Mouse (Mus musculus) frontal cortex, postnatal 14 days (tissue): ENCODE results near the gene Zmym1.
"Not testable (repeated sequence)": the region's sequence is repeated elsewhere in the genome, so short reads cannot be mapped to it uniquely, and the experiment has no call there.

ENCODE experiments used
- DNase-seq, 2 experiments: peaks; one replicate each; pipeline ENCODE4 v3.0.0; 2022; ENCODE audit warnings: low spot score in 2 of 2

The Zmym1 gene

DNA sequence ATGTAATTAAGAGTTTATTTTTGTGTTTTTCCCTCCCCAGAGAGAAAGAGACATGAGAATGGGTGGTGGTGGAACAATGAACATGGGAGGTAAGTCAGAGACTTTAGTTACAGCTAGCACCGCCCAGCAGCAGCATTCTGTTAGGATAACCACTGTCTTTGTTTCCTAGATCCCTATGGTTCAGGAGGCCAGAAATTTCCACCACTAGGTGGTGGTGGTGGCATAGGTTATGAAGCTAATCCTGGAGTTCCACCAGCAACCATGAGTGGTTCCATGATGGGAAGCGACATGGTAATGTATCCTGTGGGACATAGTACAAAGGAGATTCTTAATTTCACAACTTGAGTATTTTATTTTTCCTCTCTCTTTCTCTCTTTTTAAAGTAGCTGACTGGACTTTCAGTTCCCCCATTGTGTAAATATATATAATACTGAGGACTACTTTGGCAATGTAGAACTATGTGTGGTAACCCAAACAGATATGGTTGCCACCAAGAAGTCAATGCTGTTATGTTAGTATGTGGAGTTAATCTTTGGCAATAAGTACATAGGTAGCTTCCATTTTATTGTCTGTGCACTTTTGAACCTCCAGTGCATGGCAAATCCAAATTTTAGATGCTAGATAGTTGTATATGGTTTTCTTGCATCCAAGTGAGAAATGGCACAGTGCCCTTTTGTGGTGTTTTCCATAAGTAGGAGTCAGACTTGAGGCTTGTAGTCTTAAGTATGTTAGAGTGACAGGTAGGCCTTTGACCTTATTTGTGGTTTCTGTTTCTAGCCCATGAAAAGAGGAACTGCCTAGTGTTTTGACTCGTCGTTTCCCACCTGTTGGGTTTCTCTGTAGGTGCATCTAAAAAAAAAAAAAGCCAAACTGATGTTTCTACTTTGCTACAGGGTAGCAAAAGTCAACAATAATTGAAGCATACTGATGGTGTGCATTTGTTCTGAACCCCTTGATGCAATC lies 33.4 kb downstream of the Zmym1 start:
- no peak for DNase-seq

DNA sequence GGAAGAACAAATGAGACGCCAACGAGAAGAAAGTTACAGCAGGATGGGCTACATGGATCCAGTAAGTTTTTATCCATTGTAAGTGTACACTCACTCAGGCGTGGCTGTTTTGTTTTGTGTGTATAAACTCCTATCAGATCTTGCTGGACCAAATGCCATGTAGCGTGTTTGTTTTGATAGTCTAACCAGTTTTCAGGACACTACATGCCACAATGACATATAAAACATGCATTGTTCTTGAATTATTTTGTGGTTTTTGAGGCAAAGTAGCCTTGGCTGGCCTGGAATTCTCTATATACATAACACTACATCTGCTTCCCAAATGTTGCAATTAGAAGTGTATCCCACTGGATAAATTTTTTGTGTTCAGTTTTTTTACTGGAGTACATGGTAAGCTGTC lies 34.1 kb downstream of the Zmym1 start:
- DNase-seq, result no peak

DNA sequence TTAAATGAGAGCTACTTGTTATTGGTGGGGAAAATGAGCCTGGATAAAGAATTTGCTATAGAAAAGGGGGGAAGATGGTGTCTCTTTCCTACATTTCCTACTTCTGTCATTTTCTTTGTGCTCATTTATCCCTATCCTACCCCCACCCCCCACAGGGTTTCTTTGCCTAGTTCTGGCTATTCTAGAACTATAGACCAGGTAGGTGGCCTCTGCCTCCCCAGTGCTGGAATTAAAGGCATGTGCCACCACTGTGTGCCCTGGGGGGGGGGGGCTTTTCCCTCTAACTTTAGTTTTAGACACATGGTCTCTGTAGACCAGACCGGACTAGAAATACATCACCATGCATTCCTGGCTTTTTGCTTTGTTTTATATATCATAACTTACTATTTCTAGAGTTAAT lies 36.7 kb downstream of the Zmym1 start:
- DNase-seq, result no peak

DNA sequence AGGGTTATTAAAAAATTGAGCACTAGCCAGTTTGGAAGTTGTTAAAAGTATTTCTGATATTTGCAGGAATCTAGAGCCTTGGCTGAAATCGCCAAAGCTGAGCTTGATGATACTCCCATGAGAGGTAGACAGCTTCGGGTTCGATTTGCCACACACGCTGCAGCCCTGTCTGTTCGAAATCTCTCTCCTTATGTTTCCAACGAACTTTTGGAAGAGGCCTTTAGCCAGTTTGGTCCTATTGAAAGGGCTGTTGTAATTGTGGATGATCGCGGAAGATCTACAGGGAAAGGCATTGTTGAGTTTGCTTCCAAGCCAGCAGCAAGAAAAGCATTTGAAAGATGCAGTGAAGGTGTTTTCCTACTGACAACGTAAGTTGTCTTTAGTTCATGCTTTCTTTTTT lies 37.8 kb downstream of the Zmym1 start:
- no peak for DNase-seq

DNA sequence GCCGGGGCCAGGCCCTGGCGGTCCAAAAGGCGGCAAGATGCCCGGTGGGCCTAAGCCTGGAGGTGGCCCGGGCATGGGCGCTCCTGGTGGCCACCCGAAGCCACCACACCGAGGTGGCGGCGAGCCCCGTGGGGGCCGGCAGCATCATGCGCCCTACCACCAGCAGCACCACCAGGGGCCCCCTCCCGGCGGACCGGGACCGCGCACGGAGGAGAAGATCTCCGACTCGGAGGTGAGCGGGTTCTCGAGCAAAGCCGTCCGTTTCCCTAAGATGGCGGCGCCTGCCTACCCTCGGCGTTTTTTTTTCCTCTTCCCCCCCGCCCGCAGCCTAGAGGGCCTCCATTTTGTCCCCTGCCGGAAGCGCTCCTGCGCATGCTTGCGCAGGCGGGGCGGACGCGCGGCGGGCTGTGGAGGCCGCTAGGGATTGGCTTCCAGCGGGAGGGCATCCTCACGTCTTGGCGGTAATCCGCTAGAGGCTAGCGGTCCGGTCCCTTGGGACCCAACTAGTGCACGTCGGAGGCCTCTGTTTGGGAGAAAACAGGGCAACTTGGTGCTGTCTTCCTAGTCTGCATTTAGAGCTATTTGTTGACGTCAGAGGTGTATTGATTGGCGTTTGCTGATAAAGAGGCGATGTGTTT lies 38.8 kb downstream of the Zmym1 start:
- peak; percentile 74 to 79 for DNase-seq

DNA sequence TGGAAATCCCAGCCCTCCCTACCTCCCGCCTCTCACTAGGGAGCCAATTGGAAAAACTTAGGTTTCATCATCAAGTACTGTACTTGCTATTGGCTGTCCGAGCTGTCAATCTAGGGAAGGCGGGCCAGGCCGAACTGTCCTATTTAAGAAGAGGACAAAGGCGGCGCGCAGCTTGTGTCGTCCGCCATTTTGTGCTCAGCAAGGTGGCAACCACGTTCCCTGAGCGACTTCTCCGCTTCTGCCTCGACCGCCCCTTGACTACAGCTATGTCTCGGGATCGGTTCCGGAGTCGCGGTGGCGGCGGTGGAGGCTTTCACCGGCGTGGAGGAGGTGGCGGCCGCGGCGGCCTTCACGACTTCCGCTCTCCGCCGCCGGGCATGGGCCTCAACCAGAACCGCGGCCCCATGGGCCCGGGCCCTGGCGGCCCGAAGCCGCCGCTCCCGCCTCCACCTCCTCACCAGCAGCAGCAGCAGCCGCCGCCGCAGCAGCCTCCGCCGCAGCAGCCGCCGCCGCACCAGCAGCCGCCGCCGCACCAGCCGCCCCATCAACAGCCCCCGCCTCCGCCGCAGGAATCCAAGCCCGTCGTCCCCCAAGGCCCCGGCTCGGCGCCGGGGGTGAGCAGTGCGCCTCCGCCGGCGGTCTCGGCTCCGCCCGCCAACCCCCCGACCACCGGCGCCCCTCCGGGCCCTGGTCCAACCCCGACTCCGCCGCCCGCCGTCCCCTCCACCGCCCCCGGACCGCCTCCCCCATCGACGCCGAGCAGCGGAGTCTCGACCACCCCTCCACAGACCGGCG lies 39.6 kb downstream of the Zmym1 start, which contains the start of gene Sfpq:
TSS of gene Sfpq (plus strand) at position 174 of the 795 bp plus-strand sequence.
- DNase-seq, result peak; percentile 98 to 100

DNA sequence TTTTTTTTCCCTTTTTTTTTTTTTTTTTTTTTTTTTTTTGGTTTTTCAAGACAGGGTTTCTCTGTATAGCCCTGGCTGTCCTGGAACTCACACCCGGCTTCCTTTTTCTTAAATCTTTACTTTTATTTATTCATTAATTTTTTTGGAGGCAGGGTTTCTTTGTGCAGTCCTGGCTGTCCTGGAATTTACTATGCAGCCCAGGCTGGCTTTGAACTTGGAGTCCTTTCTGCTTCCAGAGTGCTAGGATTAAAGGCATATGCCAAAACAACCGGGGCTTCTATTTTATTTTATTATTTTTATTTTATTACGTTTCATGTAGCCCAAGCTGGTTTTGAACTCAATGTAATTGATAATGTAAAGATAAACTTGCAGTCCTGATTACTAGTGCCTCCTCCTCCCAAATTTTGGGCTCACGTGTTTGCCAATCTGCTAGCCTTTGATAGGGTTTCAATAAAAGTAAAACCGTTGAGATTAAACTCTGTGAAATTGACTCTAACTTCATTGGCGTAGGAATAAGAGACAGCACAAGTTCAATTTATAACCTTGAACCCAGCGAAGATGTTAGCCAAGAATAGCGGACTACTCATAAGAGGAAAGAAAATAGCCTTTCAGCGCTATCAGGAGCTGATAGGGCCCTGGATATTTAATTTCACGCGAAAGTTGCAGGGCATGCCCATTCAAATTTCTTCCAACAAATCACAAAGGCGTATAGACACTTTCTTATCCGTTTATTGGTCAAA lies 40.4 kb downstream of the Zmym1 start:
- DNase-seq, result no peak

DNA sequence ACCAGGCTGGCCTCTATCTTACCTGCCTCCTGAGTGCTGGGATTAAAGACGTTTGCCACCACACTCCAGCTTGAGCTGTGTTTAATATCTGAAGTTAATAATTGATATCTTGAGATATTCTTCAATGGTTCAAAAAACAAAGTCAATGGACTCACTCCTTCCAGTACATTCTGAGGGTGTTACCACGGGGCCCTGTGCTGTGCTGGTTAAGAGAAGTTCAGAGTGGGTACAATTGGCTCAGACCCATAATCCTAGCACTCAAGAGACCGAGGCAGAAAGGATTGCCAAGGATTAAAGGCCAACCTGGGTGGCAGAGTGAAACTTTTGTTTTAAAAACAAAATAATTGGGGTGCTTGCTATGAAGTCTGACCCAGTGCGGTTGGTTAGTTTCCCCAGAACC lies 44.6 kb downstream of the Zmym1 start:
- no peak for DNase-seq

DNA sequence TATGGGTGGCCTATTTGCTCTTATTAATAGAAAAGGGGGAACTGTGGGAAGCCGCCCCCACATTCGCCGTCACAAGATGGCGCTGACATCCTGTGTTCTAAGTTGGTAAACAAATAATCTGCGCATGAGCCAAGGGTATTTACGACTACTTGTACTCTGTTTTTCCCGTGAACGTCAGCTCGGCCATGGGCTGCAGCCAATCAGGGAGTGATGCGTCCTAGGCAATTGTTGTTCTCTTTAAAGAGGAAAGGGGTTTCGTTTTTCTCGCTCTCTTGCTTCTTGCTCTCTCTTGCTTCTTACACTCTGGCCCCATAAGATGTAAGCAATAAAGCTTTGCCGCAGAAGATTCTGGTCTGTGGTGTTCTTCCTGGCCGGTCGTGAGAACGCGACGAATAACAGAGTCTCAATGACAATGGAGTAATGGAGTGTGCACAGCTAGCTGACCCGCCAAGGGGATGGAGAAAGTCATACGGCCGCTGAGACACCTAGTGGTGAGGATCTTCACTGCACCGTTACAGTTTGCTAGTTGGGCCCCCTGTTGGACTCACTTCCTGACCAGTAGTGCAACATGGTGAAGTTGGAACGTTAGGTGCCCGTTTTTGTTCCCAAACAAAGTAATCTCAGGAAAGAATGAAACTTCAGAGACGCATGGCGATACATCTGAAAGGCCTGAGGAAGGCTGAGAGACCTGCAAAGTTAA lies 45.5 kb downstream of the Zmym1 start:
- DNase-seq, result peak; percentile 70 to 81

DNA sequence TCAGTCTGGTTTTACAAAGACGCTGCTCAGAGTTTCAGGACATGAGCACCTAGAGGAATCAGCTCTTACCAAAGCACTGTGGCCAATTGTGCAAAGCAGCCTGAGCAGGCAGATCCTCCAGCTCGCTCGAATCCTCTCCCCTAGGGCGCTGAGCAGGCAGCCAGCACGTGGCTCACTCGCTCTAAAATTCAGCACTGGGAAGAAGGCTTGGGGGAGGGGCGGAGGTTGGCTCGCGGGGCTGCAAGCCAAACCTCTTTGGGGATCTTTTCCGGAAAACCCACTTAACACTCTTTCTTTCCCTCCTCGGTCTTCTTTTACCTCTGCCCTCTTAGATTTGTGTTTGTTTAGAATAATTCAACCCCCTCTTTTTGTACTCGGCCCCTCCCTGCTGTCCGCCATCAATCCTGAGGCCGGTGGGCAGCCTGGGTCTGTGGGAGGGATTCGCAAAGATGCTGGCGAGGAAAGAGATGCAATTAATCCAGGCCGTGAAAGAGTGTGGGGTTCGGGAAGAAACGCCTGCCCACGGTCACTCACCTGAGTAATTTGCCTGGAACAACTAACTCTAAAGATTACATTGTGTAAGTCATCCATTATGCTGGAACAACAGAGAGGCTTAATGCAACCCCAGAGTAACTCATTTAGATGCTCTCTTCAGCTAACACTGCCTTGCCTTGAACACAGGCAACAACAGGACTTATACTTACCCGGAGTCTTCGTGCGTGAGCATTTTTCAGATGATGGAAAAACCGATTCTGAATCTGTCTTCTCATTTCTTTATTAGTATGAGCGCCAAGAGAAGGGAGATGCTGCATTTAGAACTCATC lies 55.6 kb downstream of the Zmym1 start:
- peak; percentile 40 to 57 for DNase-seq

DNA sequence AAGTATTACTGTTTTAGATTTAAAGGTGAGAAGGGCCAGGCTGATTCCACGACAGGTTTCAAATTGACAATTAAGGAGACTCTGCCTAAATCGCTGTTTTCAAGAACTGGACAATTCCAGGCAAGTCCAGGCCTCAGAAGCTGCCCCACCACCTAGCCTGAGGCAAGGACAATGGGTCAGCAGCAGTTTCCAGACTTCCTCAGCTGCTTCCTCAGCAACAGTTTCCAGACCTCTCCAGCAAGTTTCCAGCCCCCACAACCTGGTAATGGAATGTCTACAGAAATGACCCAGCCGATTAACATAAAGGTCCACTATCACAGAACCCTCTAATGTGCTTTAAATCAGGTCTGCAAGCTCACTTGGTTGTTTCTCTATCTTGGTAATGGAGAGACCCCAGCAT lies 56.6 kb downstream of the Zmym1 start:
- DNase-seq, result no peak

DNA sequence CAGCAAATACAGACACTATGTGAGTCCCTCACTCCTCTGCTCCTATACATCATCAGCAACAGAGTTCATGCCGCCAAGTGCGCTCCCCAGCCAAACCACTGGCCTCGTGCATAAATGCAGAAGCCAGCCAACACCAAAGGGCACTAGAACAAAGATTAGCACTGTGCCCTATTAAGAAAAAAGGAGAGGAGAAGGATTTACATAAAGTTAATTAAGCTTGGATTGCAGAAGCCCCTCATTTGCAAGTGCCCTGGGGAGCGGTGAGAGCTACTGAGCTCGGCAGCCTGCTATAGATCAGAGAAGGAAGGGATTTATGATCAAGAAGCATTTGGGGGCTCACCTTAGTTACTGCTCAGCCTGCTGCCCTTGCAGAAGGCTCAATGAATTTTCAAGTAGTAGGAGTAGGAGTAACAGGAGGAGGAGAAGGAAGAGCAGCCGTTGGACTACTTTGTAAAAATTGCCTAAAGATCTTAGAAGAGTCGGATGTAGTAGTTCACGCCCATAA lies 60.3 kb downstream of the Zmym1 start:
- no peak for DNase-seq

DNA sequence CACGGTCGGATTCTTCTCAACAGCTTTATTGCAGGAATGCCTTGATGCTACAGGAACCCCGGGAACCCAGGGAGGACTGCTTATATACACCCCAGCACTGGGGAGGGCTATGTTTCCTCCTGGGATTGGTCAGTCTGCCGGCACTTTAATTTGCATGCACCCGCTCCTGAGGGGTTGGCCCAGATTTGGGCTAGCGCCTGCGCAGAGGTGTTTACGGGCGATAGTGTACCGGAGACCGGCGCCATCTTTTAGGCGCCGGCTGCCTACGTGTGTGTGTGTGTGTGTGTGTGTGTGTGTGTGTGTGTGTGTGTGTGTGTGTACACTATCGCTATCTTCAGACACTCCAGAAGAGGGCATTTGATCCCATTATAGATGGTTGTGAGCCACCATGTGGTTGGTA lies 61.6 kb downstream of the Zmym1 start:
- not testable (repeated sequence) for DNase-seq
